Mouse (Mus musculus) small intestine, adult 2 months (tissue): ENCODE results near the gene St5.

Experiments used
- CTCF ChIP-seq: fragments of 200-500 bp; IDR thresholded peaks from 2 replicates; pipeline ENCODE4 v1.5.1; 2012; ENCODE audit warnings: low read depth, mild to moderate bottlenecking, control low read depth, inconsistent platforms, low read length, moderate library complexity, mixed read lengths; ENCODE audit not compliant: insufficient replicate concordance, insufficient read length; ENCODE audit errors: extremely low read depth
- POLR2A ChIP-seq: fragments of 200-500 bp; IDR thresholded peaks from 2 replicates; pipeline ENCODE4 v1.6.1; 2012; ENCODE audit warnings: low read depth, mild to moderate bottlenecking, control low read depth, inconsistent platforms, low read length, moderate library complexity

DNA sequence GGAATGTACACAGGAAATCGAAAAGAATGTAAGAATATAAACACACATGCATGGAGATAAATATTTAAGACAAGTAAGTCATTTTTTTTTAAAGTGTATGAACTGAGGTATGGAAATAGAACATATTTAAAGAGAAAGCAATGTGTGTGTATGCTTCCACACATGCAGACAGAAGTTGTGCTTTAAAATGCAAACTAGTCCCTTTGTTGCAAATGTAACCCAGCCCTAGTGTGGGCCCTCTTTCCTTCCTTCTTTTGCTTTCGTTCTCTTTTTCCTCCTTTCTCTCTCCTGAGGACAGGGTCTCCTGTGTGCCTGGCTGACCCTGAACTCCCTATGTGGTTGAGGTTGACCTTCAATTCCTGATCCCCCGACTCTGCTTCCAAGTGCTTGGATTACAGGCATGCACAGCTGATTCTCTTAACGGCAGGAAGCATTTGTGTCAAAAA lies 141.2 kb downstream of the St5 start:
- TF ChIP-seq CTCF: no peak
- TF ChIP-seq POLR2A: no peak
